Mouse (Mus musculus): ENCODE measurements around the gene Kcna3. TPM values are rescaled to one million over a fixed set of nuclear protein-coding genes. Genes with fewer than 3 reads are reported as not detected.

Kcna3 gene
- total RNA-seq, 2 experiments from 2014 or later: 18.6 to 22.6 TPM

DNA sequence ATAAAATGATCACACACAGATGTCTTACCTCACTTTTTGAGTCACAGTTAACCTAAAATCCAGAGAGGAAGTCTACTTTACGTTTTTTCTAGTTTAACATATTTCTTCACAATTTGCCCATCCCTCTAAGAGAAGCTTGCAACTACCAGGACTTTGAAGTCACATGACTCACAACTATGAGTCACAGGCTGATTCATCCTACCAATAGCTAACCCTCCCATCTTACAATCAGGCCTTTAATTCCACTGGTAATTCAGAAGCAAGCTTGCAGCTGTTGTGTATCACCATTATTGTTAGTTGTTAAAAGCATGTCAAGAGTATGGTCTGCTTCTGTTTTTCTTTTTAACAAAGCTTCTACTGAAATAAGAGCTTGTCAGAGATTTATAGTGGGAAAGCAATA lies 26.8 kb downstream of the Kcna3 start:
- DNase-seq (ENCODE audit: low spot score in 2 of 2): no peak

- no peak for DNase-seq (ENCODE audit: low spot score in 2 of 2)
Observed at GRCm38 (mm10) chr3:107065510-107066095, 29.6 kb downstream of the Kcna3 start.

DNA sequence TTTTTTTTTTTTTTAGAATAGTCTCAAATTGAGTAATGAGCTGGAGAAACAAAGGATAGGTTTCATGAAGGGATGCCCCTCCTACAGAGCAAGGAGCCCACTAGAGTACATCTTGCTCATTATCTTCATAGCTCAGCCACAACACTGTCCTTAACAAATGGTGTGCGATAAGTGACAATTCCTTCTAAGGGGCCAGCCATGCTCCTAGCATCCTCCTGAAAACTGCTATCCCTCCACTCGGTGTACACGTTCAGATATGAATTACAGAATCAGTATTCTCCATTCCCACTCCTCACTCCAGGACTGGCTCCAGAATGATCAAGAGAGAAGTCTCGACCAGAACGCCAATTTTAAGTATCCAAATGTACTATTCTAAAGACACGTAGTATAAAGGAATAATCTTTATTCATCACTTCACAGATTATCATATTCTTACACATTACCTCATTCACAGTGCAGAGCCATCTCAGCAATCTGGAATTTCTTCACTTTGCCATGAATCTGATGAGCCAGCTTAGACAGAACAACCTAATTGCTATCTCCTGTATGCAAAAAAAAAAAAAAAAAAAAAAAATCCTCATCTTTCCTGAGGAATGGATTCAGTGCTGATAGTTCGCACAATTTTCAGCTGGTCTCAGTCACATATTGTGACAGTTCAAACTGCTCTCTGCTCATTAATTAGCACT lies 30.3 kb downstream of the Kcna3 start:
- DNase-seq (ENCODE audit: low spot score in 2 of 2): no peak

DNA sequence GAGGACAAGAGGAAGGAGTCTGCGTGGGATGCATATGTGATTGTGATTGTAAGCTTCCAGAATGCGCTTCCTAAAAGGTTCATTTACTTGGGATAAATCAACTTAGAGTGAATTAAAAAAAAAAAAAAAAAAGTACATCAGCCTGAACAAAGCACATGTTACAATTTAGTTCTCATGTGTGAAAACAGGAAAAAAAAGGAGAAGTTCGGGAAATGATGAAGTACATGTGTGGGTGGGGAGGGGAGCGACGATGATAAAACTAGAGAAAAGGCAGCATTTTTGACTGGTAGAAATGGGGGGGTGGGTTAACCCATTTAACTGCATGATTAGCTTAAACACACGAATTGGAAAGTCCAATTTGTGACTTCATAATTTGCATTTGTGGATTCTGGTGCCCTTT lies 31.3 kb downstream of the Kcna3 start:
- no peak for DNase-seq (ENCODE audit: low spot score in 2 of 2)

DNA sequence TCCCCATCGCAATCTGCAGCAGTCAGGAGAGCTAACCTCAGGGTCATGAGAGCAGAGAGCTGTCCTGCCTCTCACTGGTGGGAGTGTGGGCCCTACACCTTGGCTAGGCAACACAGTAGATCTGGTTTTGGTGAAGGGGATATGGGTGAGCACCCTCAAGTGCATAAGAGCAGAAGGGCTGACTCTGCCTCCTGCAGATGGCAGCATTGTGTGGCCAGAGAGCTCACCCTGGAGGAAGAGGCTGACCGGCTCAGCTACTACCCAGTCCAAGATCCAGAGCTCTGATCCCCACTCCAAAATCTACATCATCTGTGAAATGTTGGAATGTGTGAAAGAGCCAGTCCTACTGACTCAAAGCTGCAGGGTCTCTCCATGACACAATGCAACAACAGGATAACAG lies 37.9 kb downstream of the Kcna3 start:
- DNase-seq (ENCODE audit: low spot score in 2 of 2): no peak

GRCm38 (mm10) chr3:107075705-107076104 lies 39.7 kb downstream of the Kcna3 start:
- no peak for DNase-seq (ENCODE audit: low spot score in 2 of 2)

- no peak for DNase-seq (ENCODE audit: low spot score in 2 of 2)
Observed at GRCm38 (mm10) chr3:107076658-107077057, 40.7 kb downstream of the Kcna3 start.

DNA sequence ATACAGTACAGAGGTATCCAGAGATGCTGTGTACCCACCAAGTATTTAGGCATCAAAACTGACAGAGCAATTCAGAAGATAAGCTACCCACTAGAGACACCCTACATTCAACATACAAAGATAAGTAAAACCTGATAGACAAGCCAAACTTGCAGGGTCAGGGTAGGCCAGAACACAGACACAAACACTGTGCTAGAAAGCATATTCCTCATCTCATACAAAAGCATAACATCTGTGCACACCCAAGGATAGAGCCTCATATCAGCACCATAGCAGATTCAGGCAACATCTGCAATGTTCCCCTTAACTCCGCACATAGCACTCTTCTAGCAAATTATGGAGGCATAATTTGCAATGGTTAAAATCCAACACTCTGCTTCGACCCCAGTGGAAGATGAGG lies 41.1 kb downstream of the Kcna3 start:
- no peak for DNase-seq (ENCODE audit: low spot score in 2 of 2)

- DNase-seq (ENCODE audit: low spot score in 2 of 2): no peak
Observed at GRCm38 (mm10) chr3:107080803-107081202, 44.8 kb downstream of the Kcna3 start.

GRCm38 (mm10) chr3:107081227-107081626 lies 45.3 kb downstream of the Kcna3 start:
- DNase-seq (ENCODE audit: low spot score in 2 of 2): no peak

- no peak for DNase-seq (ENCODE audit: low spot score in 2 of 2)
Observed at GRCm38 (mm10) chr3:107084586-107084985, 48.6 kb downstream of the Kcna3 start.

DNA sequence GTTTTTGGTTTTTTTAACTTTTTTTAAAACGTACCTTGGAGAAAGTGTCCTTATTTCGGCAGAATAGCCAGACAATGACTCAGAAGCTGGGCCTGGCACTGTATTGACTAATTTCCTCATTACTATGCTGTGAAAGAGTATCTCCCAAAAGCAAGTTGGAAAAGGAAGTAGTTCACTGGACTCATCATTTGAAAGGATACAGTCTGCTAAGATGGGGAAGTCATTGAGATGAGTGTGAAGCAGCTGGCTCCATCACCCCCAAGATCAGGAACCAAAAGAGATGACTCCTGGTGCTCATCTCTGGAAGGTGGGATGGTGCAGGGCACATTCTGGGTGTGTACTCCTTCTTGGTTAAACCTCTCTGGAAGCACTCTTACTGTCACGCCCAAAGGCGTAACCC lies 51.4 kb downstream of the Kcna3 start:
- no peak for DNase-seq (ENCODE audit: low spot score in 2 of 2)

Other genes with a start within 250 kb of the Kcna3 start
- gene Cd53, start 246.0 kb upstream of the Kcna3 start, total RNA-seq (2021): 1 to 10 TPM; 7.5 to 8.3 TPM
- not detected for gene Olfr266, start 209.9 kb upstream of the Kcna3 start, total RNA-seq (2021)
- gene Kcna2, start 65.0 kb downstream of the Kcna3 start, total RNA-seq (2021): 10 to 100 TPM; 47.5 to 51.4 TPM
- not detected for gene Kcna10, start 146.9 kb downstream of the Kcna3 start, total RNA-seq (2021)
- not detected for gene Cym, start 185.6 kb downstream of the Kcna3 start, total RNA-seq (2021)
- gene A630076J17Rik, start 194.4 kb downstream of the Kcna3 start, total RNA-seq (2021): not detected
- gene Prok1, start 203.5 kb downstream of the Kcna3 start, total RNA-seq (2021): not detected
- gene Lamtor5, start 242.7 kb downstream of the Kcna3 start, total RNA-seq (2021): 10 to 100 TPM; 55.2 to 60.4 TPM

Data from layer of hippocampus, postnatal 10 days (tissue).